ENCODE assay signal across 9 mouse cellular contexts in genomic region chr6:101266787-101267186, GRCm38 (mm10).
DNase-seq lines count a peak whose midpoint lies in the region; ATAC-seq lines count a peak whose summit lies in the region.
"Had no signal": no experiment of that assay in that cellular context is flagged by ENCODE, and none has a peak within 500 bp of the region (broad histone marks: within the 10 kb centered on the region; RNA-seq: fewer than 3 reads in every experiment).

No protein-coding gene starts in this region.

- no peak for DNase-seq in cerebellum, adult 11-12 months
- DNase-seq in embryo, embryonic 10 days (ENCODE audit: low spot score): peak; percentile 80
- peak; percentile 69 for DNase-seq in gastrocnemius, postnatal 10 days
- DNase-seq in induced T-regulatory cell, adult 2 months (ENCODE audit: low read depth): peak; percentile 4
- DNase-seq in left cerebral cortex, adult 18-20 months (ENCODE audit: low spot score in 2 of 2): peak; percentile 80 to 81
- DNase-seq in midbrain, embryonic 10.5 days (ENCODE audit: low spot score): peak; percentile 64
- peak; percentile 32 to 54 for DNase-seq in spleen, postnatal 14 days (ENCODE audit: low spot score in 2 of 2)

- no peak overlapping the region for H3K4me3 ChIP-seq in midbrain, embryonic 10.5 days

- peaks cover 89% of the 10 kb centered on the region for H3K4me1 ChIP-seq in midbrain, embryonic 10.5 days

- H3K27ac ChIP-seq in midbrain, embryonic 10.5 days (replicated peaks): no peak overlapping the region
- H3K27ac ChIP-seq: macrophage had no signal

- no peaks in the 10 kb centered on the region for H3K36me3 ChIP-seq in midbrain, embryonic 10.5 days

- H3K9me3 ChIP-seq in midbrain, embryonic 10.5 days (replicated peaks): no peaks in the 10 kb centered on the region

- WGBS in midbrain, embryonic 10.5 days: 31% methylated on average over 1 of the region's 1 CpGs

- peaks cover 47% of the 10 kb centered on the region for H3K27me3 ChIP-seq in midbrain, embryonic 10.5 days (ENCODE audit: low read depth, poor library complexity, severe bottlenecking)

- ATAC-seq in cerebellum, adult (ENCODE audit: insufficient number of reproducible peaks, low FRiP score, low TSS enrichment): 0 out of 2 replicates have a peak, but pooled peaks have one; percentile 46
